Mouse (Mus musculus): ENCODE results near the gene Igbp1. TPM values are rescaled to one million over a fixed set of nuclear protein-coding genes. Genes with fewer than 3 reads are reported as not detected.

The Igbp1 gene
- polyA plus RNA-seq (2017; shearing (Covaris generic)) = 29.1 TPM

GRCm38 (mm10) chrX:100494068-100494978 lies at the start of gene Igbp1:
Igbp1 (plus strand) TSS chrX:100494291.

DNA sequence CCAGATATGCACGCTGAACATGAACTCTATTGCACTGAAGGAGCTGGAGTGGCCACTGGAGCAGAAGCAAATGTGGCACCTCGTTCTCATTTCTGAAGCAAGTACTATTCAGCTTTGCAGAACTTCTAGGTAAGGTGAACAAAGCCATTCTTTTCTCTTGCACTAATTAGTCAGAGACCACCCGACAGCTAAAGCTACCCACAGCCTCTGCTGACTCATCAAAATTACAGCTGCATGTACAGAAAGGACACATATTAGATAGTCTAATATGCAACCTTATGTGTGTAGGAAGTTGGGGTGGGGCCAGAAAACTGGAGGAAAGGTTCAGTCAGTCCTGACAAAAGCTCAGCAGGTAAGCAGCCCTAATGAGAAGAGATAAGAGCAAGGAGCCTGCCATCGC lies 30.4 kb downstream of the Igbp1 start, which contains the start of gene Dgat2l6:
Gene Dgat2l6, plus strand, starts transcription at position 368 of the 400 bp plus-strand sequence.

Other genes starting within 250 kb of the Igbp1 start
- gene Otud6a, start 65.3 kb upstream of the Igbp1 start, polyA plus RNA-seq (2017; shearing (Covaris generic)) = not detected
- 0.37 TPM for gene Awat2, start 51.6 kb upstream of the Igbp1 start, polyA plus RNA-seq (2017; shearing (Covaris generic))
- not detected for gene Dgat2l6, start 30.5 kb downstream of the Igbp1 start, polyA plus RNA-seq (2017; shearing (Covaris generic))
- not detected for gene Awat1, start 78.0 kb downstream of the Igbp1 start, polyA plus RNA-seq (2017; shearing (Covaris generic))
- not detected for gene P2ry4, start 100.6 kb downstream of the Igbp1 start, polyA plus RNA-seq (2017; shearing (Covaris generic))
- not detected for gene Arr3, start 111.2 kb downstream of the Igbp1 start, polyA plus RNA-seq (2017; shearing (Covaris generic))
- gene Kif4, start 131.4 kb downstream of the Igbp1 start, polyA plus RNA-seq (2017; shearing (Covaris generic)) = 0.17 TPM
- 22.1 TPM for gene Pdzd11, start 132.3 kb downstream of the Igbp1 start, polyA plus RNA-seq (2017; shearing (Covaris generic))
- gene Gdpd2, start 235.6 kb downstream of the Igbp1 start, polyA plus RNA-seq (2017; shearing (Covaris generic)) = not detected

Data from effector memory CD4-positive, alpha-beta T cell, adult 5 months (primary cell).